Mouse (Mus musculus): Measurements from ENCODE around the gene Hs3st4.

- TF ChIP-seq ZNF384 (IDR thresholded peaks at IDR 0.05; ENCODE audit: low read depth, low read length) (no peak), ZC3H11A (IDR thresholded peaks at IDR 0.05; ENCODE audit: borderline replicate concordance, low read depth, low read length) (no peak), MAFK (IDR thresholded peaks at IDR 0.05; ENCODE audit: insufficient read depth, low read depth, low read length) (no peak), CHD2 (IDR thresholded peaks at IDR 0.05; ENCODE audit: low read depth, low read length) (no peak), HCFC1 (IDR thresholded peaks at IDR 0.05; ENCODE audit: borderline replicate concordance, insufficient read depth, low read length) (no peak)
Measured at GRCm38 (mm10) chr7:124426951-124427350, 444.3 kb downstream of the Hs3st4 start.
